Mouse (Mus musculus): ENCODE data around the gene Pxdc1.

DNA sequence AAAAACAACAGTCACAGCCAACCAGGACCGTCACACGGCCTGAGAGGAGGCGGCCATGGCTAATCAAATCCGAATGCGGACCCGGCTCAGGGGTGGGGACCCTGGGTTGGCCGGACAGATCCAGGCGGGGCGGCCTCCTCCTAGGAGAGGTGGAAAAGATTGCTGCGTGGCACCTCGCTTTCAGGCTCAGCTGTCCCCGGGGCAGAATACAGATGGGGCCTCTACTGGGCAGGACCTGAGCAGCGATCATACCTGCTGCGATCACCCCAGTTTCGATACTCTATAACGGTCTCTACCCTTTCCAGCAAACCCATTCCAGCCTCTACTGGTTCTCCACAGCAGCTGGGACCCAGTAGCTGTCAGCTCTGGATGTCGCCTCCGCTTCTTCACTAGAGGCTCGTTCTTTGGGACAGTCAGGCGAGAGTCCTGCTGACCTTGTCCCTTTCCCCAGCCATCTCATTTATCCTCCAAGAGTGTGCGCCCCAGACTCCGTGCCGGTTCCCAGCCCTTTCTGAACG is 1.8 kb downstream of the Pxdc1 start:
- TF ChIP-seq GATA1 (IDR thresholded peaks at IDR 0.05; ENCODE audit: borderline replicate concordance, low read length) (no peak), CTCF (IDR thresholded peaks at IDR 0.05; ENCODE audit: low read depth, low read length) (no peak), TAL1 (conservative IDR thresholded peaks at IDR 0.05; ENCODE audit: low read depth, low read length) (no peak)
